Mouse (Mus musculus) midbrain, embryonic 16.5 days (tissue): ENCODE results near the gene Olfr484. TPM values are rescaled to one million over a fixed set of nuclear protein-coding genes. Genes with fewer than 3 reads are reported as not detected.

Source experiments
- polyA plus RNA-seq: library from polyadenylated mRNA; unstranded; fragments of >200 nt; fragmentation: Nextera tagmentation; extraction: Ambion mirVana; gene quantifications from 2 replicates; pipeline ENCODE4 v1.2.1, GENCODE M21; 2015

Gene Olfr484
- polyA plus RNA-seq, 1 experiment from 2014 or later: not detected

Other genes starting within 250 kb of the Olfr484 start
- not detected in 2 replicates for gene Olfr472, start 229.5 kb downstream of the Olfr484 start, polyA plus RNA-seq
- not detected in 2 replicates for gene Olfr473, start 197.0 kb downstream of the Olfr484 start, polyA plus RNA-seq
- gene Olfr474, start 172.8 kb downstream of the Olfr484 start, polyA plus RNA-seq: not detected in 2 replicates
- not detected in 2 replicates for gene Olfr476, start 162.6 kb downstream of the Olfr484 start, polyA plus RNA-seq
- not detected in 2 replicates for gene Olfr477, start 140.8 kb downstream of the Olfr484 start, polyA plus RNA-seq
- not detected in 2 replicates for gene Olfr478, start 93.5 kb downstream of the Olfr484 start, polyA plus RNA-seq
- not detected in 2 replicates for gene Olfr479, start 76.8 kb downstream of the Olfr484 start, polyA plus RNA-seq
- gene Olfr480, start 60.1 kb downstream of the Olfr484 start, polyA plus RNA-seq: not detected in 2 replicates
- not detected in 2 replicates for gene Olfr481, start 47.6 kb downstream of the Olfr484 start, polyA plus RNA-seq
- 0.08 and 0.10 TPM in 2 replicates for gene Olfr482, start 29.9 kb downstream of the Olfr484 start, polyA plus RNA-seq
- not detected in 2 replicates for gene Olfr483, start 26.6 kb downstream of the Olfr484 start, polyA plus RNA-seq
- gene Olfr485, start 32.4 kb upstream of the Olfr484 start, polyA plus RNA-seq: not detected in 2 replicates
- gene Olfr486, start 45.3 kb upstream of the Olfr484 start, polyA plus RNA-seq: not detected in 2 replicates
- not detected in 2 replicates for gene Olfr487, start 87.2 kb upstream of the Olfr484 start, polyA plus RNA-seq
- not detected in 2 replicates for gene Olfr488, start 130.9 kb upstream of the Olfr484 start, polyA plus RNA-seq
- gene Olfr490, start 161.5 kb upstream of the Olfr484 start, polyA plus RNA-seq: not detected in 2 replicates
- gene Olfr491, start 186.0 kb upstream of the Olfr484 start, polyA plus RNA-seq: not detected in 2 replicates
- gene Olfr492, start 196.2 kb upstream of the Olfr484 start, polyA plus RNA-seq: not detected in 2 replicates
- gene Olfr493, start 219.5 kb upstream of the Olfr484 start, polyA plus RNA-seq: not detected in 2 replicates
- not detected in 2 replicates for gene Olfr494, start 237.9 kb upstream of the Olfr484 start, polyA plus RNA-seq